Mouse (Mus musculus) inflammation-experienced regulatory T-cells, adult 16 weeks (primary cell): ENCODE data around the gene Abca17. TPM values are rescaled to one million over a fixed set of nuclear protein-coding genes. Genes with fewer than 3 reads are reported as not detected.

Experiments
- polyA plus RNA-seq: library from polyadenylated mRNA; unstranded; fragments of 100-300 nt; shearing (Covaris generic); gene quantifications from one replicate; pipeline ENCODE4 v1.2.1, GENCODE M21; 2017

The Abca17 gene
- polyA plus RNA-seq: not detected

DNA sequence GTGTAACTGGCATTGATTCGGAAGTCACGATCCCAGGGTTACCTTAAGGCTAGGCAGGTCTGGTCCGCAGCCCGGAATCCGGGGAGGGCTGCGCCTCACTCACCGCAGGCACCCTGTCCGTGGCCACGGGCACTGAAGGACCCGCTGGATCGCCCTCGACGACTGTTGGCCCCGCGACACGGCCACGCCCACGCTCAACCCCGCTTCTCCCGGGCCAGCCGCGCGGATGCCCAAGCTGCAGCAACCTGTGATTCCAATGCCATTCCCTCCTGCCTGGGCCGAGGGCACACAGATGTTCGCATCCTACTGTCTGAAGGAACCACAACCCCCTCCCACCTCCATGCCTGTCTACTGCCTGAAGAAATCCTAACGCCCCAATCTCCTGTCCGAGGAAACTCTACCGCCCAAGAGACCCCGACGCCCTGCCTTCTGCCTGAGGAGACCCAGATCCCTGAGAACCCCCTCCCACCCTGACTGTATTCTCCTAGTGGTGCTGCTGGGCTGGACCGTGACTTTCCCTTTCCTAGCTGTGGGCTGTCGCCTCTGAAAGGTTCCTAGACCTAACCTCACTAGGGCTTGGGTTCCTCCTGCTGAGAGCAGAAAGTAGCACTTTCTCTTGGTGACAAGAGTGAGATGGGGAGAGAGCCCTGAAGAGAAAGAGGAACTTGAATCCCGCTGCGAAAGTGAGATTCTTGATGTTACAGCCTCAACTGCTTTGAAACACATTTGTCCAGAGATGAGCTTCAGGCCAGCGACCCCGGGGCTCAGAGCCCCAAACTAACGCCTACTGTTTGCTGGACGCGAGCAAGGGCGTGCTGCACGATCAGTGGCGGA lies at the start of gene Abca17:
Gene Abca17 (minus strand): TSS at position 143 of the 834 bp plus-strand sequence.

DNA sequence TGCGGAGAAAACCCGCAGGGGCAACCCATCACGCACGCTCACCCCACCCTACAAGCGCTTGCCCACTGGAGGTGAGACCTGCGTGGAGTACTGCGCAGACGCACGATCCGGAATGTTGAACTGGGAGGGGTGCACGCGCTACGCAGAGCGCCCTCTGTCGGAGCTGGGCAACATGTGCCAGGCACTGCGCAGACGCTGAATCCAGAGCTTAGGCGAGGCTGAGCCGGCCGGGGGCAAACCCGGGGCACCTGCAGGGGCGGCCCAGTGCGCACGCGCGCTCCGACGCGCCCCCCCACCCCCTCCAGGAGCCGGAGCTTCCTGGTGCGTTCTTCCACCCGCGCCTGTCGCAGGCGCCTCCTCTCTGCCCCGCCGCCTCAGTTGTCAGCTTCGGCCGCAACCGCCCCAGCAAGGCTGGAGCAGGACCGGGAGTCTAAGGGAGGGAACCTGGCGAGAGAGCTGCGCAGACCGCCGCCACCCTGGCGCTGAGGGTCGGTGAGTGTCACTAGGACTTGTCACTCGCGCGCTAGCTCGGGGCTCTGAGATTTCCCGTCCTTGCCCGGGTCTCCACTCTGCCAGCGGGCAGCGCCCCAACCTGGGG lies 991 bp upstream of the Abca17 start, which contains the start of gene Abca3:
Gene Abca3 (plus strand): TSS at position 191 of the 598 bp plus-strand sequence.

DNA sequence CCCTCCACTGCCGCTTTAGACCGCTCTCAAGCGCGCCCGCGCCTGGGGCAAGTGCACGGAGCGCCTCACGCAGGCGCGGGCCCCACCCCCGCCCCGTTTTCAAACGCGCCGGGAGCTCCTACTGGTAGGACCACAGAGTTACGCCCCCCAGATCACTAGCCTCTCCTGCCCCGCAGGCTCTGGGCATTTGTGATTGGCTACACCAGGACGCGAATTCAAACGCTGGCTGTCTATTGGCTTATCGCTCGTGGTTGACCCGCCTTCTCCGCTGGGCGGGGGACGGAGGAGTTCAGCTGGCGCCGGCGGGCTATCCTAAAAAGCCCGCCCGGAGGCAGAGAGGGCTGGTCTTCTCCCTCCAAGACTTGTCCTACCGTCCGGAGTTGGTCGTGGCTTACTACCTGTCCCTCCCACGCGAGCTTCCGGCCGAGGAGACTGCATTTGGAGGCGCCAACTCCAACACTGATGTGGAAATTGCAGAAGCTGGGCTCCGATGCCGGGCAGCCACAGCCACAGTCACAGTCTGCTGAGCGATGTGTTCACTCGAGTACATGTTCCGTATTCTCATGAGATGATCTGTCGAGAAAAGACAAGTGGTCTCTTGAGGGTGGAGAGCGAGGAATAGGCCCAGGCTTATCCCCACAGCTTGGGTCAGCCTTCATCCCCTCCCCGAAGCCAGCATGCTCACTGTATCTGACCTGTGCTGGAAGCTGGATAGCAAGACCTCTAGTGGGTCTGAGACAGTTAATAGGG lies 99.4 kb downstream of the Abca17 start, which contains the start of gene Ccnf:
Gene Ccnf (minus strand): TSS at position 165 of the 750 bp plus-strand sequence.

DNA sequence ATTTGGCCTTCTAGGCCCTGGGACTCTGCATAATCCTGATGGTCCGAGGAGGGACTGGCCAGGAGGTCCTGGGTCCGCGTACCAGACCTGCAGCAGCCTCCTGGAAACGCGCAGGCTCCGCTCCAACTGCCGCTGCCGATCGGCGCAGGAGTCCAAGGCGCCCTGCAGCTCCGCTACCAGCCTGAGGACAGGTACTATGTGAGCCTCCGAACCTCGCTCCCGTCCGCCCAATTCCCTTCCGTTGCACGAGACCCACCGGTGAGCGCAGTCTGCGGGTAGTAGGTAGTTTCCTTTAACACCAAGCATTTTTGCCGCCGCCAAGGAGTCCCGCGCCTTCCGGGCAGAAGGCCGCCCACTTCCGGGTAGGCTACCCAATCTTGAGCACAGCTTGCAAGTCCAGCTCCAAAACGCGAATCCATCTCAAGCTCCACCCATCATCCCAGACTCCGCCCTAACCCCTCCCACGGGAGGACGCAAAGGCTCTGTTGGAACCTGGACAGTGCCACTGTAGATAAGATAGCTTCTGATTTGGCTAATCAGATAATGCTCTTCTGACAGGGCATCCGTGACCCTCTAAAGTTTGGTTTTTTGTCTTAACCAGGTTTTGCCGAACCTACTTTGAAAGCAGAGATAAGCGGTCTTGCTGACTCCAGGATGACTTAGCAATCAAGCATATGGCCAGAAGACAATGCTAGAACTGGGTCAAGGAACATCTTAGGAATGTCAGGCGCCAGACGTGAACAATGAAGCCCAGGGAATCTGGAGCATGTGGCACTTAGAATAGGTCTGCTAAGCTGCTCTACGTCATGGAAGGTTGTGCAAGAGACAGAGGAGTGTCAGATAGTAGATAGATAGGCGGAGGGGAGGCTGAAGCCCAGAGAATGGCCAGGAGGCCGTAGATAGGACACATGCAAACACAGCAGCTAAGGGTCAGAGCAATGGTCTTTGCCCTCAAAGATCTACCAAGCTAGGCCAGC lies 130.1 kb downstream of the Abca17 start, which contains the start of gene Tedc2:
Gene Tedc2 (minus strand): TSS at position 417 of the 977 bp plus-strand sequence.

Other genes with a start within 250 kb of the Abca17 start
- gene Pdpk1, start 200.1 kb downstream of the Abca17 start, polyA plus RNA-seq: 57.8 TPM
- 43.3 TPM for gene Amdhd2, start 187.3 kb downstream of the Abca17 start, polyA plus RNA-seq
- 350 TPM for gene Atp6v0c, start 181.4 kb downstream of the Abca17 start, polyA plus RNA-seq
- gene Tbc1d24, start 145.5 kb downstream of the Abca17 start, polyA plus RNA-seq: 0.80 TPM
- gene Ntn3, start 141.5 kb downstream of the Abca17 start, polyA plus RNA-seq: 0.06 TPM
- 6.0 TPM for gene Tedc2, start 130.2 kb downstream of the Abca17 start, polyA plus RNA-seq
- gene Ccnf, start 99.6 kb downstream of the Abca17 start, polyA plus RNA-seq: 5.1 TPM
- 42.8 TPM for gene Abca3, start 882 bp upstream of the Abca17 start, polyA plus RNA-seq
- gene Rnps1, start 63.5 kb upstream of the Abca17 start, polyA plus RNA-seq: 211 TPM
- 95.3 TPM for gene Eci1, start 75.6 kb upstream of the Abca17 start, polyA plus RNA-seq
- gene Dnase1l2, start 92.0 kb upstream of the Abca17 start, polyA plus RNA-seq: 6.8 TPM
- gene E4f1, start 119.2 kb upstream of the Abca17 start, polyA plus RNA-seq: 91.5 TPM
- 5.3 TPM for gene Pgp, start 119.3 kb upstream of the Abca17 start, polyA plus RNA-seq
- gene Bricd5, start 122.8 kb upstream of the Abca17 start, polyA plus RNA-seq: 0.41 TPM
- gene Mlst8, start 128.0 kb upstream of the Abca17 start, polyA plus RNA-seq: 31.0 TPM
- 0.09 TPM for gene Caskin1, start 137.5 kb upstream of the Abca17 start, polyA plus RNA-seq
- gene Traf7, start 176.9 kb upstream of the Abca17 start, polyA plus RNA-seq: 103 TPM
- gene Rab26, start 183.1 kb upstream of the Abca17 start, polyA plus RNA-seq: 13.7 TPM
- gene Pkd1, start 198.8 kb upstream of the Abca17 start, polyA plus RNA-seq: 18.5 TPM